Mouse (Mus musculus) erythroid progenitor cell, adult 5-6 weeks (primary cell): ENCODE results near the gene Prf1. TPM values are rescaled to one million over a fixed set of nuclear protein-coding genes. Genes with fewer than 3 reads are reported as not detected.

ENCODE experiments used
- ATAC-seq: replicated peaks from 2 replicates; pipeline ENCODE4 v1.8.0; 2016; ENCODE audit warnings: moderate number of reproducible peaks, mild to moderate bottlenecking, moderate TSS enrichment, inconsistent platforms; ENCODE audit not compliant: poor library complexity, low FRiP score, severe bottlenecking
- total RNA-seq, 2 experiments: library from RNA; stranded (forward) in 1 of 2; stranded (reverse) in 1 of 2; fragments of 150-400 nt in 1 of 2; fragments of 186-747, 209-891 nt in 1 of 2; gene quantifications; 2 replicates each; pipeline versions ENCODE4 v1.2.3 to v1.2.4; 2015 to 2017; ENCODE audit warnings: low replicate concordance in 2 of 2

Prf1 gene
- total RNA-seq, 2 experiments from 2014 or later, result not detected

GRCm38 (mm10) chr10:61284309-61284708, 13.3 kb upstream of the Prf1 start:
- no peak for ATAC-seq

- no peak for ATAC-seq
Observed at GRCm38 (mm10) chr10:61285271-61285670, 12.4 kb upstream of the Prf1 start.

- no peak for ATAC-seq
Observed at GRCm38 (mm10) chr10:61286246-61286645, 11.4 kb upstream of the Prf1 start.

- ATAC-seq, result no peak
Observed at GRCm38 (mm10) chr10:61290016-61290415, 7.6 kb upstream of the Prf1 start.

- no peak for ATAC-seq
Observed at GRCm38 (mm10) chr10:61290479-61290878, 7.2 kb upstream of the Prf1 start.

GRCm38 (mm10) chr10:61294242-61294641, 3.4 kb upstream of the Prf1 start:
- no peak for ATAC-seq

- ATAC-seq, result no peak
Observed at GRCm38 (mm10) chr10:61296713-61297445, 754 bp upstream of the Prf1 start.

GRCm38 (mm10) chr10:61300996-61301395, 3.4 kb downstream of the Prf1 start:
- ATAC-seq, result no peak

- ATAC-seq, result no peak
Observed at GRCm38 (mm10) chr10:61304046-61304445, 6.4 kb downstream of the Prf1 start.

- no peak for ATAC-seq
Observed at GRCm38 (mm10) chr10:61305928-61306590, 8.4 kb downstream of the Prf1 start.

GRCm38 (mm10) chr10:61308706-61309320, 11.2 kb downstream of the Prf1 start:
- no peak for ATAC-seq

- no peak for ATAC-seq
Observed at GRCm38 (mm10) chr10:61312159-61312558, 14.5 kb downstream of the Prf1 start.

- no peak for ATAC-seq
Observed at GRCm38 (mm10) chr10:61312754-61313153, 15.1 kb downstream of the Prf1 start.

GRCm38 (mm10) chr10:61313750-61314149, 16.1 kb downstream of the Prf1 start:
- no peak for ATAC-seq

- no peak for ATAC-seq
Observed at GRCm38 (mm10) chr10:61315324-61315880, 17.8 kb downstream of the Prf1 start.

GRCm38 (mm10) chr10:61318527-61318926, 20.9 kb downstream of the Prf1 start:
- no peak for ATAC-seq

GRCm38 (mm10) chr10:61324717-61325116, 27.1 kb downstream of the Prf1 start:
- no peak for ATAC-seq

GRCm38 (mm10) chr10:61325782-61326328, 28.2 kb downstream of the Prf1 start:
- no peak for ATAC-seq

- ATAC-seq, result no peak
Observed at GRCm38 (mm10) chr10:61327545-61327944, 29.9 kb downstream of the Prf1 start.

- ATAC-seq, result no peak
Observed at GRCm38 (mm10) chr10:61328927-61329326, 31.3 kb downstream of the Prf1 start.
